Mouse (Mus musculus): ENCODE results near the gene Papola.

Gene Papola

DNA sequence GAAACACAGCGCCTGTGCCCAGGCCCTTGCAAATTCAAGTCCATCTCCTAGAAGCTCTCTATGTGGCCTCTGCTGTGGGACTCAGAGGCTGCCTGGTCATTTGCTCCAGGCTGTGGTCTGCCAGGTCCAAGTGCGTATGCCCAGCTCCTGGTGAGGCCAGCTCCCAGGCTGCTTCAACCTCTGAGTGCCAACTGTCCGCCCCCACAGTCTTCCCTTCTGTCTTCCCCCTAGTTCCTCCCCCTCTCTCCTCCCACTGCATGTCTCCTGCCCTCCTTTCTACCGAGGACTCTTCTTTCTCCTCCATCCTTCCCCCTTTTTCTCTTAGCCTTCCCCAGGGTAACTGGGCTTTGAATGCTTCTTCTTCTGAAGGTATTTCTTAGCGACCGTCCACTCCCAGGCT is 77.6 kb downstream of the Papola start:
- CTCF ChIA-PET, result no interaction called here

DNA sequence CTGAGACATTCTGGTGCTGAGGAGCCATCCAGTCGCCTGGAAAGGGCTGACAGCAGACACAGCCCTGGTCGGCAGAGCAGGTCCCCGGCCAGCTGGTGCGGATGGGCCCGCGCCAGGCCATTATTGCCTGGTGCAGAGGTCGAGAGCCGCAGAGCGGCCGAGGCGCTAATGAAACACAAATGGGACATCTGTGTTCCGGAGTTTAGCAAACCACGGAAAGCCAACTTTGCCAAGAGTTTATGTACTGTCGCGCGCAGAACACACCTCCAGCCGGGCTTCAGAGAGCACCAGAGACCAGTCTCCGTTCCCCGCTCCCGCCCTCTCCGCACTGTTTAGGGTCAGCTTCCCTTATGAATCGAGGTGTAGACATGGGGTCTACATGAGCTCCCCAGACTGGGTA is 78.1 kb downstream of the Papola start:
- CTCF ChIA-PET, result no interaction called here

DNA sequence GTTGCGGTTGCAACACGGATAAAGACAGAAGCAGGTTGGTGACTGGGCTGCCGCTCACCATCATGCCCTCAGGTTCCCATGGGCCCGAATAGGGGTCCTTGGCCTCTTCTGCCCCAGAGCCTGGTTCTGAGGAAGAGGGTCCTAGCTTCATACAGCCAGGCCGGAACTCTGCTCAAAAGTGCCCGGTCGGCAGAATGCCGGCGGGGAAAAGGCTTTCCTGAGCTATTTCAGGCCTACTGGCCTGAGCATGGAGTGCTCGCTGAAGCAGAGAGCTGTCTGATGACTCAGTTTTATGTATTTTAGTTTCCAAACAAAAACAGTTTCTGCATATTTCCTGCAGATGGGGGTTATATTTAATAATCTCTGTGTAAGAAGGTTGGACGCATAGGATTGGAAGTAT is 78.9 kb downstream of the Papola start:
- CTCF ChIA-PET, result no interaction called here

DNA sequence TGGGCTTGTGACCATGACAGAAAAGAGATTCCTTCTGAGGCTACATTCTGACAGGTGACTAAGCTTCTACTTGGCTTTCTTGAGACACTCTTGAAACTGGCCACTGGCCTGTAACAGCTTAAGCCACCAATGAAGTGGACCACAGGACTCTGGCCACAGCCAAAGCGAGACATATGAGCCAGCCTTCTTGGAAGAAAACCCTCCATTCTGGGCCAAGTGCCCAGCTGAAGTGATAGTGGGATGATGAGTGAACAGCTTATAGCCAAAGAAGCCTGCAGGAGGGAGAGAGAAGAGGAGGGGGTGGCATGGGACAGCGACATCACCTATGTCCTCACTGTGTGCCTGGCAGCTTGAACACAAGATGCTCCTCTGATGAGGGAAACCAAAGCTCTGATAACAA is 83.2 kb downstream of the Papola start:
- CTCF ChIA-PET, result no interaction called here

DNA sequence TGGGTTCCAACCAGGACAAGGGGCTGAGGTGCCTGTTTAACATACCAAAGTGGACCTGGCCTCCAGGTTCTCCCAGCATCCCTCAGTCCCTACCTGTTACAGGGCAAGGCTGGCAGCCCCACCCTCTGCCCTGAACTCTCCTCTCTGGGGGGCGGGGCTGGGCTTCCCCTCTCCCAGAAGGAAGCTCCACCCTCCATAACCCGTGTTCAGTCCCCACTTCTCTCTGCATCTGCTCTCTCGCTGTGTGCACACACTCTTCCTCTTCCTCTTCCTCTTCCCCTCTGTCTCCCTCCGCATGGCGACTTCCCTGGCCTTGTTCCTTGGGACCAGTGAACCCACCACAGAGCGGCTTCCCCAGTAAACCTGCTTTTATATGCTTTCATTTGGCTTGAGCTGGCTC is 84.7 kb downstream of the Papola start:
- CTCF ChIA-PET, result no interaction called here

DNA sequence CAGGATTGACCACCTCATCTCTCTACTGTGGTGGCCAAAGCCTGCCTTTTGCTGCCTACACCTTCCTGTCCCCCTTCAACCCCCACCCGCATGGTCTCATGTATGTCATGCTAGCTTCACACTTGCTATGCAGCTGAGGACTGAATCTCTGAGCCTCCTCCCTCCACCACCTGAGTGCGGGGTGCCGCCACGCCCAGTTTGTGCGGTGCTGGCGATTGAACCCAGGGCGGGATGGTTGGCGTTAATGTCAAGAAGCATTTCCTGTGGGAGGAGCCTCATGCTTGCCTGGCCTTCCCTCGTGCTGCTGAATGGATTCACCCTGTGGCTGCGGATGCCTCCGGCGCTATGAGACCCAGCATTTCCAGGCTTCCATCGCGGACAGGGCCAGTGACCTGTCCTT is 85.2 kb downstream of the Papola start:
- CTCF ChIA-PET, result no interaction called here

DNA sequence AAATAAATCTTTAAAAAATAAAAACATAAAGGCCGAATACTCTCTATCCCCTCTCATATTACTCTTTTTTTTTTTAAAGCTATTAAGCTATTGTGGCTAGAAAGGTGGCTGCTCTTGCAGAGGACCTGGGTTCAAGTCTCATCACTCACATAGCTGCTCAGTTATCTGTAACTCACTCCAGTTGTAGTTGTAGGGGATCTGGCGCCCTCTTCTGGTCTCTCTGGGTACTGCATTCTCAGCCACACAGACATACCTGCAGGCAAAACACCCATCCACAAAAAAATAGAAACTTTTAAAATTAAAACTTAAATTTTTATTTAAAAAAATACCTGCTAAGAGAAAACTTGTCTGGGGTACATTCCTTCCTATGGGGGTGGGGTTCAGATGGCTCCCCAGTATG is 88.8 kb downstream of the Papola start:
- CTCF ChIA-PET, result no interaction called here

DNA sequence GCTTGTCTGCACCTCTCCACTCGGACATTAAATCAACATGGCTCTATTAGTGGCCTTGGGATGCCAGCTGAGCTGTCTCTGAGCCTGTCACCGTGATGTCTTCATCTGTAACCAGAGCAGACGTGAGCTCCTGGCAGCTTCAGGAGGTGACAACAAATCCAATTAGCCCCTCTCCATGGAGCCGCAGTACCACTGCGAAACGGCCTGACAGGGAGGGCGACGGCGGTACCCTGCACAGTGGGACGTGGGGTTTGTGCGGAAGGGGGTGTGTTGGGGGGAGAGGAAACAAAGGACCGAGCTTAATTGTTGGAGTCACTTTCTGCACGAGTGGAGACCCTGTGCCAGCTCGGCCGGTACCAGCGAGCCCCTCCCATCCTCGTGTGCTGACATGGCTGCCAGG is 90.6 kb downstream of the Papola start:
- CTCF ChIA-PET, result no interaction called here

DNA sequence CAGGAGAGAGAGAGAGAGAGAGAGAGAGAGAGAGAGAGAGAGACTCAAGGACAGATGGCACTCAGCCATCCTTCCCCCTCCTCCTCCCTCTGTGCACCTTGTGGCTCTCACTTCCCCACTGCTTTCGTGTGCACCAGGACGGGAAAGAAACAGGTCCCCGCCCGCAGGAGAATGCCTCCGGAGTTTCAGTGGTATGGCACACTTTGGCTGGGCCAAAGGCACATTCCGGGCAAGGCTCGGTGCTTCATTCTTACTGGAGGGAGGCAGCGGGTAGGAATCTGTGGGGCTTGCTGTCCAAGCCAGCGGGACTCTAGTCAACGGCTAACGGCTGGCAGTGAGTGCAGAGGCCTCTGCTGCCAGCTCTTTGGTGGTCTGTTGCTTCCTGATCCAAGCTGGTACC is 92.0 kb downstream of the Papola start:
- CTCF ChIA-PET, result no interaction called here

DNA sequence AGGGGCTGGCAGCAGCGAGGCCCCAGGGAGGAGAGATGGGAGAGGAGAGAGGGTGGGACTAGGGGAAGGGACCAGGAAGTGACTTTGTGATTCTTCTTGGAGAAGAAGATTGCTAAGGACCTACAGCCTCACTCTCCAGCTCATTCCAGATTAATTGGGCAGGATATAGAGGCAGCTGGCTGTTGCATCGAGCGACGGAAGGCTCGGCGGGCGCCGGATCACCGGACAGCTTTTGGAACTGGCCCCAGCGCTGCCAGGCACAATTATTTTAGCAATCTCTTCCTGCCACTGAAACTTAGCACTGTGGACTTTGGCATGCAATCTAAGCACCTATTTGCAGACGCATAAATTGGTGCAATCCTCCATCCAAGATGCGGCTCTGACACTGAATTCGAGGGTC is 92.4 kb downstream of the Papola start:
- CTCF ChIA-PET, result no interaction called here

DNA sequence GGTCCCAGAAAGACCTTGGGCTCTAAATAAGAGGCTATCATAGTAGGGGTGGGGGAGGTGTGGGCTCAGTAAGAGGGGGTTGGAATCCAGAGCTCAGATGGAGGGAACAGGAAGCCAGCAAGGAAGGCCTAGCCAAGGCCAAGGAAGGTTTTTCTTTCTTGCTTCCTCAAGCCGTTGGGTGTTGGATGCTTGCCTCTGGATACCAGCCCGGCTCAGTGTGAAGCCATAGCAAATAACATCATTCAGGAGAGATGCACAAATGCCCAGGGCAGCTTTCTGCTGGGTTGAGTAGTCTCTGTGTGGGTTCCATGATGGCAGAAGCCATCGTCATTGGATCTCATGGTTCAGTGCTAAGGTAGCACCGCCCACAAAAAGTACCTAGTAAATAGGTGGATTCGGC is 94.3 kb downstream of the Papola start:
- CTCF ChIA-PET, result no interaction called here

DNA sequence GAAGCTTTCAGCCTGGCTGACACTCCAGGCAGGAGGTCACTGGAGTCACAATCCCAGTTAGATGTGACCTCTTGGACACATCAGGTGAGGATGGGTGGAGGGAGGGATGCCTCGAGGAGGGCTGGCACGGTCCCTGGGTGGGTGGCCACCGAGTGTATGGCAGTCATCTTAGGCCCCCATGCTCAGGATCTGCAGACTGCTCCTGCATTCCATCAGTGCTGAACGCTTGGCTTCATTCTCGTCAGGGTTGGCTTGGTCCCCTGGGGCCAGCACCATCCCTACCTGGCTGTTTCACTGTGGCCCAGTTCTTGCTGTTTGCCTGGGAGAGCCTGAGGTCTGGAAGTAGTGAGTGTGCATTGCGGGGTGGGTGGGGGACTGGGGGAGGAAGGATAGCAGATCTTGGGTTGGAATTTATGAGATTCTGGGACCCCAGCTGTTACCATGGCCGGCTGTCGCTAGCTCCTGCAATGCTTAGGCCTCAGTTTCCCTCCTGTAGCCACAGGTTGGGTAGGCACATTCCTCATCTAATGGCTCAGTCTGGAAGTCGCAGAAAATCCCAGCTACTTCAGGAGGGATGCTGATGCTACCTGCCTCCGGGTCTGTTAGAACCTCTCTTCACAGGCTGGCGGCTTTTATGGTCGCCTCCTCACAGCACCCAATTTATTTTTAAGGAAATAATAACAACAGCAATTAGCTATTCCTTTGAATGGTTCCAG is 99.5 kb downstream of the Papola start:
- CTCF ChIA-PET, result no interaction called here

DNA sequence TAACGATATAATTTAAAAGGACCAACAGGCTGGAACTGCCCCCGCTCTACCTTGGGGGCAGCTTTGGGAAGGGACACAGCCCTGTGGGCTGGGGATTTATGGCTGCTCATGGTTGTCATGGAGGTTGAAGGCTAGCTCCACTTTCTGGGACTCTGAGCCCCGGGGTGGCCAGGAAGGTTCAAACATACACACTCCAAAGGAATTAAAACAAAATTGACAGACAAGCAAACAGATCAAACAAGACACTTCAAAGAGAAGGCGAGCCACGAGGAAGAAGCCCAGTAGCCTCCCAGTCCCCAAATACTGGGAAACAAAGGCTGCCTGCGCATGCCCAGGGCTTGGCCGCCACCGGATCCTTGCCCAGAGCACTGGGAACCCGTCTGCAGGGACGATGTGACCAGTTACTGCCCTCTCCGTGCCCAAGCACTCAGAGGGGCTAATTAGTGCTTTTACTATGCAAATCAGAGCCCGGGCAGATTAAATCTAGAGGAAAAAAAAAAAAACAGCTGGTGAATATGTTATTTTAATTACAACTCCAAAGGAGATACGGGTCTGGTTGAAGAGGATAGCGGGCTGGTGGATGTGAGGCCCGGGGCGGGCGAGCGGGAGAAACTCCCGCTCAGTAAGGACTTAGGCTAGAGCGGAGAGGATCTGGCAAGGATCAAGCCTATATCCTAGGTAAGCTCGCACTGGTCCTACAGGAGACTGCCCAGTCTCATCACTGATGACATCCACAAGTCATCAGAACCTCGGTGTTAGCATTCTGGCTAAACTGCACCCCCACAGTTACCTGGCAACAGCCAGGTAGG is 100.2 kb downstream of the Papola start:
- CTCF ChIA-PET, result no interaction called here
